8 mouse cellular contexts compared by ENCODE assay signal in the genomic region with DNA sequence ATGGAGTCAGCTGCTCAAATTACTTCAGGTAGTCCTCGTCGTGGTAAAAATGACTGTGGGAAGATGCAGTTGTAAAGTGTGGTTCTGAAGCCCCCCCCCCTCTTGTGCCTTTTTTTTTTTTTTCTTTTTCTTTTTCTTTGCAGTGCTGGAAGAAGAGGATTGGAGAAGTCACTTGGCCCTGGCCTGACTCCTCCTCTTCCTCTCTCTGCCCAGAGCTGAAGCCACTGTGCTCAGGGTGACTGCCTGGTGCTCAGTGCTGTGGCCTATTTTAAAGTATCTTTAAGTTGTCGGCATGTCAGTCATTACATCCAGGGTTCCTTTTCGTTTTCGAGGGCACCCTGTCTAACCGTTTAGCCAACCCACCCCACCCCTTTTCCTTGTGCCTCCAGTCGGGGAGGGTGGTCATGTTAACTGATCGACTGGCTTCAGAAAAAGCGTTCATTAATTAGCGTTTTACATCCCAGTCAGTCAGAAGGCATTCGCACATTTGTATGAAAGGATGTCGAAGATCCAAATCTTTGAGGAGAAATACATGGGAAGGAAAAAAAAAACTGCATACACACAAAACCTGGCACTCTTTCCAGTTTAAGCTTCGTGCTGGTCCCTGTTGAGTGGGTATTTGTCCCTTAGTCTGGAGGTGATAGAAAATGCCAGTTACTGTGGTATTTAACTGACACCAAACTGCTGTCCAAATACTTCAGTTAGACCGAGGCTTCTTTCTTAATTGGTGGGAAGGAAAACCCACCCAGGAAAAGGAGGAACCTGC.
DNase-seq lines count a peak whose midpoint lies in the region; ATAC-seq and TF ChIP-seq lines count a peak whose summit lies in the region.

No protein-coding gene starts in this region.

- TF ChIP-seq CTCF in layer of hippocampus, adult 2 months (conservative IDR thresholded peaks at IDR 0.05) = no peak

- H3K9me3 ChIP-seq in embryonic facial prominence, embryonic 10.5 days = no peaks in the 10 kb centered on the region
- no peaks in the 10 kb centered on the region for H3K9me3 ChIP-seq in hindbrain, embryonic 16.5 days (ENCODE audit: control insufficient read depth, low read length)
- H3K9me3 ChIP-seq in midbrain, embryonic 11.5 days (ENCODE audit: control insufficient read depth, low read length) = no peaks in the 10 kb centered on the region

- DNase-seq in layer of hippocampus, adult 2 months (ENCODE audit: low spot score in 2 of 2) = no peak
- no peak for DNase-seq in layer of hippocampus, adult 11-12 months (ENCODE audit: low spot score)
- peak; percentile 32 for DNase-seq in embryonic facial prominence, embryonic 10.5 days (ENCODE audit: low spot score)
- no peak for DNase-seq in midbrain, embryonic 11.5 days (ENCODE audit: low spot score, missing footprints)
- DNase-seq in urinary bladder, postnatal 10 days (ENCODE audit: low spot score) = no peak
- no peak for DNase-seq in gastrocnemius, postnatal 36 days
- no peak for DNase-seq in cerebellum, postnatal 4 days (ENCODE audit: low spot score in 2 of 2)

- ATAC-seq in hindbrain, embryonic 16.5 days = no peak
- ATAC-seq in midbrain, embryonic 11.5 days (ENCODE audit: low FRiP score) = no peak

- no peak overlapping the region for H3K9ac ChIP-seq in hindbrain, embryonic 16.5 days (ENCODE audit: low read depth, low read length)
- H3K9ac ChIP-seq in midbrain, embryonic 11.5 days (ENCODE audit: low read length) = peak overlapping the region; percentile 40; the same call in 1 of the 2 replicates

- H3K36me3 ChIP-seq in embryonic facial prominence, embryonic 10.5 days (replicated peaks) = no peaks in the 10 kb centered on the region
- no peaks in the 10 kb centered on the region for H3K36me3 ChIP-seq in hindbrain, embryonic 16.5 days (ENCODE audit: control insufficient read depth, insufficient read depth, low read length)
- no peaks in the 10 kb centered on the region for H3K36me3 ChIP-seq in midbrain, embryonic 11.5 days (ENCODE audit: control insufficient read depth, insufficient read depth, low read length)

- H3K4me2 ChIP-seq in hindbrain, embryonic 16.5 days (ENCODE audit: low read length) = peak overlapping the region; percentile 60
- peak overlapping the region; percentile 42 for H3K4me2 ChIP-seq in midbrain, embryonic 11.5 days

- intact Hi-C loops in gastrocnemius, postnatal 36 days (cut with DNase I) = no loop called here

- 14% methylated on average over 14 of the region's 14 CpGs for WGBS in embryonic facial prominence, embryonic 10.5 days
- WGBS in hindbrain, embryonic 16.5 days = 19% methylated on average over 14 of the region's 14 CpGs
- WGBS in midbrain, embryonic 11.5 days = 17% methylated on average over 14 of the region's 14 CpGs

- peaks cover 45% of the 10 kb centered on the region for H3K4me1 ChIP-seq in embryonic facial prominence, embryonic 10.5 days
- peaks cover 8% of the 10 kb centered on the region for H3K4me1 ChIP-seq in hindbrain, embryonic 16.5 days (ENCODE audit: control insufficient read depth, insufficient read depth, low read depth, low read length)
- H3K4me1 ChIP-seq in midbrain, embryonic 11.5 days (ENCODE audit: control insufficient read depth, insufficient read depth, low read length) = peaks cover 17% of the 10 kb centered on the region

- H3K27me3 ChIP-seq in embryonic facial prominence, embryonic 10.5 days (replicated peaks; ENCODE audit: low read depth, poor library complexity, severe bottlenecking) = no peaks in the 10 kb centered on the region
- no peaks in the 10 kb centered on the region for H3K27me3 ChIP-seq in hindbrain, embryonic 16.5 days (replicated peaks; ENCODE audit: control insufficient read depth, insufficient read depth, low read length)
- peaks cover 3% of the 10 kb centered on the region; the same call in 1 of the 2 replicates for H3K27me3 ChIP-seq in midbrain, embryonic 11.5 days (ENCODE audit: control insufficient read depth, insufficient read depth, low read length)

- peak overlapping the region; percentile 37; the same call in 1 of the 2 replicates for H3K4me3 ChIP-seq in layer of hippocampus, adult 2 months
- H3K4me3 ChIP-seq in embryonic facial prominence, embryonic 10.5 days = peak overlapping the region; percentile 50
- peak overlapping the region; percentile 25 for H3K4me3 ChIP-seq in hindbrain, embryonic 16.5 days (ENCODE audit: low read length)
- no peak overlapping the region for H3K4me3 ChIP-seq in midbrain, embryonic 11.5 days (ENCODE audit: low read depth, low read length)

- H3K27ac ChIP-seq in layer of hippocampus, adult 2 months = peak overlapping the region; percentile 49
- peak overlapping the region; percentile 76 for H3K27ac ChIP-seq in embryonic facial prominence, embryonic 10.5 days (replicated peaks)
- H3K27ac ChIP-seq in hindbrain, embryonic 16.5 days (ENCODE audit: low read depth, low read length) = no peak overlapping the region; the same call in 1 of the 2 replicates
- no peak overlapping the region for H3K27ac ChIP-seq in midbrain, embryonic 11.5 days (ENCODE audit: low read depth, low read length)

Comparison
In these comparisons a context has a peak if more than half of its experiments do, and no peak if none do; other contexts are left out.
1. H3K27ac ChIP-seq: peak in layer of hippocampus, adult 2 months (single experiment) and embryonic facial prominence, embryonic 10.5 days (single experiment); none in hindbrain, embryonic 16.5 days (single experiment) and midbrain, embryonic 11.5 days (single experiment).